Mouse (Mus musculus): ENCODE results near the gene A3galt2.

GRCm38 (mm10) chr4:128794198-128794597 lies 39.0 kb downstream of the A3galt2 start:
- TF ChIP-seq POU5F1 (IDR thresholded peaks at IDR 0.05; ENCODE audit: borderline replicate concordance, low read length) (no peak), CTCF (conservative IDR thresholded peaks at IDR 0.05; ENCODE audit: low read length) (no peak), NANOG (IDR thresholded peaks at IDR 0.05; ENCODE audit: borderline replicate concordance, low read length) (no peak)
